Mouse (Mus musculus): ENCODE results near the gene Spin1.

GRCm38 (mm10) chr13:51161672-51162071, 61.0 kb downstream of the Spin1 start:
- no peak for TF ChIP-seq CEBPB (IDR thresholded peaks at IDR 0.05; ENCODE audit: low read depth)
- no peak for TF ChIP-seq USF1 (IDR thresholded peaks at IDR 0.05; ENCODE audit: low read depth)
- no peak for TF ChIP-seq CTCF (IDR thresholded peaks at IDR 0.05; ENCODE audit: control insufficient read depth, insufficient read depth, insufficient read length)
- TF ChIP-seq MAX (IDR thresholded peaks at IDR 0.05): no peak
